Mouse (Mus musculus): ENCODE measurements around the gene Bloc1s1. TPM values are rescaled to one million over a fixed set of nuclear protein-coding genes. Genes with fewer than 3 reads are reported as not detected.
A peak's percentile ranks its signal among the peaks of the same experiment; 100 is the strongest.

The Bloc1s1 gene
- polyA plus RNA-seq, 1 experiment from 2014 or later: 248 TPM

GRCm38 (mm10) chr10:128933976-128934721 lies 10.3 kb upstream of the Bloc1s1 start:
- Histone ChIP-seq H3K9ac (ENCODE audit: low read depth, low read length) (peak overlapping the region; percentile 45), H3K4me1 (replicated peaks; ENCODE audit: control insufficient read depth, insufficient read depth, low read length) (no peaks in the 10 kb centered on the region; the same call in 1 of the 2 replicates), H3K27ac (ENCODE audit: low read depth, low read length) (no peak overlapping the region), H3K4me3 (ENCODE audit: low read depth, low read length) (peak overlapping the region; percentile 40), H3K4me2 (replicated peaks; ENCODE audit: low read depth) (peak overlapping the region; percentile 70), H3K36me3 (ENCODE audit: control insufficient read depth, insufficient read depth) (no peaks in the 10 kb centered on the region), H3K9me3 (ENCODE audit: control insufficient read depth) (no peaks in the 10 kb centered on the region), H3K27me3 (replicated peaks; ENCODE audit: control insufficient read depth, insufficient read depth, low read length) (peaks cover 37% of the 10 kb centered on the region)
- 5% methylated on average over 21 of the region's 21 CpGs for WGBS
- TF ChIP-seq CTCF (IDR thresholded peaks at IDR 0.05; ENCODE audit: low read depth): no peak
- ATAC-seq: no peak

GRCm38 (mm10) chr10:128933574-128933973 lies 9.7 kb upstream of the Bloc1s1 start, which contains the start of gene Itga7:
Itga7 (plus strand) TSS chr10:128933818.
- peak within 1 kb of the TSS; percentile 45 for H3K9ac ChIP-seq (ENCODE audit: low read depth, low read length)
- WGBS: 0% methylated on average over 26 of the region's 26 CpGs
- ATAC-seq: peak; percentile 61

GRCm38 (mm10) chr10:128931441-128931840 lies 7.6 kb upstream of the Bloc1s1 start:
- no peaks in the 10 kb centered on the region for H3K9me3 ChIP-seq (ENCODE audit: control insufficient read depth)
- no peak for ATAC-seq
- H3K4me1 ChIP-seq (replicated peaks; ENCODE audit: control insufficient read depth, insufficient read depth, low read length): no peaks in the 10 kb centered on the region
- no peaks in the 10 kb centered on the region for H3K36me3 ChIP-seq (ENCODE audit: control insufficient read depth, insufficient read depth)
- no peak overlapping the region for H3K9ac ChIP-seq (ENCODE audit: low read depth, low read length)
- WGBS: 43% methylated on average over 2 of the region's 2 CpGs
- no peak overlapping the region for H3K4me3 ChIP-seq (ENCODE audit: low read depth, low read length)
- H3K27ac ChIP-seq (ENCODE audit: low read depth, low read length): no peak overlapping the region
- TF ChIP-seq CTCF (IDR thresholded peaks at IDR 0.05; ENCODE audit: low read depth): no peak
- no peak overlapping the region for H3K4me2 ChIP-seq (replicated peaks; ENCODE audit: low read depth)
- H3K27me3 ChIP-seq (replicated peaks; ENCODE audit: control insufficient read depth, insufficient read depth, low read length): peaks cover 37% of the 10 kb centered on the region

More at GRCm38 (mm10) chr10:128933574-128933973, 9.7 kb upstream of the Bloc1s1 start, which contains the start of gene Itga7:
- peak within 1 kb of the TSS; percentile 70 for H3K4me2 ChIP-seq (replicated peaks; ENCODE audit: low read depth)
- H3K27me3 ChIP-seq (replicated peaks; ENCODE audit: control insufficient read depth, insufficient read depth, low read length): peaks cover 37% of the 10 kb centered on the region
- H3K9me3 ChIP-seq (ENCODE audit: control insufficient read depth): no peaks in the 10 kb centered on the region
- no peaks in the 10 kb centered on the region for H3K36me3 ChIP-seq (ENCODE audit: control insufficient read depth, insufficient read depth)
- TF ChIP-seq CTCF (IDR thresholded peaks at IDR 0.05; ENCODE audit: low read depth): no peak
- no peaks in the 10 kb centered on the region; the same call in 1 of the 2 replicates for H3K4me1 ChIP-seq (replicated peaks; ENCODE audit: control insufficient read depth, insufficient read depth, low read length)
- no peak within 1 kb of the TSS for H3K27ac ChIP-seq (ENCODE audit: low read depth, low read length)
- H3K4me3 ChIP-seq (ENCODE audit: low read depth, low read length): peak within 1 kb of the TSS; percentile 40

GRCm38 (mm10) chr10:128929638-128930378 lies 6.0 kb upstream of the Bloc1s1 start:
- Histone ChIP-seq H3K9me3 (ENCODE audit: control insufficient read depth) (no peaks in the 10 kb centered on the region), H3K4me2 (replicated peaks; ENCODE audit: low read depth) (no peak overlapping the region), H3K4me3 (ENCODE audit: low read depth, low read length) (no peak overlapping the region), H3K36me3 (ENCODE audit: control insufficient read depth, insufficient read depth) (no peaks in the 10 kb centered on the region), H3K27me3 (replicated peaks; ENCODE audit: control insufficient read depth, insufficient read depth, low read length) (peaks cover 25% of the 10 kb centered on the region), H3K4me1 (replicated peaks; ENCODE audit: control insufficient read depth, insufficient read depth, low read length) (no peaks in the 10 kb centered on the region), H3K27ac (ENCODE audit: low read depth, low read length) (no peak overlapping the region), H3K9ac (ENCODE audit: low read depth, low read length) (no peak overlapping the region)
- WGBS: 67% methylated on average over 7 of the region's 7 CpGs
- no peak for TF ChIP-seq CTCF (IDR thresholded peaks at IDR 0.05; ENCODE audit: low read depth)
- no peak for ATAC-seq

- Histone ChIP-seq H3K9me3 (ENCODE audit: control insufficient read depth) (no peaks in the 10 kb centered on the region), H3K4me2 (replicated peaks; ENCODE audit: low read depth) (no peak overlapping the region), H3K27me3 (replicated peaks; ENCODE audit: control insufficient read depth, insufficient read depth, low read length) (peaks cover 11% of the 10 kb centered on the region; the same call in 1 of the 2 replicates), H3K4me1 (replicated peaks; ENCODE audit: control insufficient read depth, insufficient read depth, low read length) (peaks cover 4% of the 10 kb centered on the region), H3K4me3 (ENCODE audit: low read depth, low read length) (no peak overlapping the region), H3K9ac (ENCODE audit: low read depth, low read length) (no peak overlapping the region), H3K36me3 (ENCODE audit: control insufficient read depth, insufficient read depth) (no peaks in the 10 kb centered on the region), H3K27ac (ENCODE audit: low read depth, low read length) (no peak overlapping the region)
- ATAC-seq: no peak
- 31% methylated on average over 4 of the region's 4 CpGs for WGBS
- TF ChIP-seq CTCF (IDR thresholded peaks at IDR 0.05; ENCODE audit: low read depth): no peak
These were observed 4.5 kb upstream of the Bloc1s1 start for GRCm38 (mm10) chr10:128928356-128928755.

GRCm38 (mm10) chr10:128923013-128923691 lies 683 bp downstream of the Bloc1s1 start:
- Histone ChIP-seq H3K9ac (ENCODE audit: low read depth, low read length) (peak overlapping the region; percentile 86), H3K9me3 (ENCODE audit: control insufficient read depth) (no peaks in the 10 kb centered on the region), H3K4me2 (replicated peaks; ENCODE audit: low read depth) (peak overlapping the region; percentile 94), H3K27me3 (replicated peaks; ENCODE audit: control insufficient read depth, insufficient read depth, low read length) (no peaks in the 10 kb centered on the region), H3K27ac (ENCODE audit: low read depth, low read length) (peak overlapping the region; percentile 98), H3K36me3 (ENCODE audit: control insufficient read depth, insufficient read depth) (peaks cover 10% of the 10 kb centered on the region; the same call in 1 of the 2 replicates), H3K4me3 (ENCODE audit: low read depth, low read length) (peak overlapping the region; percentile 76), H3K4me1 (replicated peaks; ENCODE audit: control insufficient read depth, insufficient read depth, low read length) (peaks cover 21% of the 10 kb centered on the region)
- under 1% methylated on average over 42 of the region's 42 CpGs for WGBS
- peak; percentile 96 for ATAC-seq
- peak; percentile 67 for TF ChIP-seq CTCF (IDR thresholded peaks at IDR 0.05; ENCODE audit: low read depth)
